Mouse (Mus musculus): Measurements from ENCODE around the gene Lcp1. TPM values are rescaled to one million over a fixed set of nuclear protein-coding genes. Genes with fewer than 3 reads are reported as not detected.
A peak's percentile ranks its signal among the peaks of the same experiment; 100 is the strongest.

The Lcp1 gene
- total RNA-seq, 1 experiment from 2014 or later = 842 TPM

DNA sequence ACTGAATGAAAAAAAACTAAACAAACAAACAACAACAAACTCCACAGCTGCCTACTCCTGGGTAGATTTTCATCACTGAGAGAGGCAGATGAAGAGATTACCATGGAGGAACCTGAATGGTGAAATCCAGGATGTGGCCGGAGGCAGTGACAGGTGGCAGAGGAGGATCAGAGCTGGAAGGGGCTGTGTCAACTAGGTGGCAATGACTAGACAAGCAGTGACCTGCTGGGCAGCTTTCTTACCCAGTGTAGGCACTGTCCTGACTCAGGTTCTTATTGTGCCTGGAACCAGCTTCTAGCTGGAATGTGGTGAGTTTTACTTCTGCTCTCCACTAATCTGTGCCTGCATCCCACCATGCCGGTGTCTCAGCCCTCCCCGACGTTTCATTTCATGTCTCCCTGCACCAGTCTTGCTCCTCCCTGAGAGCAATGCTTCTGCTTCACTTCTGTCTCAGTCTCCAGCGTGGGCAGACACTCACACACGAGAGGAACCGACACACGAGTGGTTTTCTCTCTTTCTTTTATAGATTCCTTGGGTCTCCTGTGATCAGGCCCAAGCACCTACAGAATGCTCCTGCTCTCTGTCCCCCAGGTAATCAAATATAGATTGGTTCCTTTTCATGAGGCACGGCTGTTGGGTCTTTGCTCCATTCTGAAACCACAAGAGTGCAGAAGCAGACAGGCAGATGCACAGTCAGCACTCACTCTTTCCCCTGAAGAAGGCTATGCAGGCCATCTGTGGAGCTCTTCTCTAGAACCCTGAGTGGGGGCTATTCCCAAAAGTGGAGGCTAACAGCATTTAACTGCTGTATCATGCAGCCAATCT lies 44.0 kb downstream of the Lcp1 start:
- ATAC-seq (replicated peaks; ENCODE audit: insufficient number of reproducible peaks, low FRiP score, low TSS enrichment, poor library complexity, severe bottlenecking) = no peak

DNA sequence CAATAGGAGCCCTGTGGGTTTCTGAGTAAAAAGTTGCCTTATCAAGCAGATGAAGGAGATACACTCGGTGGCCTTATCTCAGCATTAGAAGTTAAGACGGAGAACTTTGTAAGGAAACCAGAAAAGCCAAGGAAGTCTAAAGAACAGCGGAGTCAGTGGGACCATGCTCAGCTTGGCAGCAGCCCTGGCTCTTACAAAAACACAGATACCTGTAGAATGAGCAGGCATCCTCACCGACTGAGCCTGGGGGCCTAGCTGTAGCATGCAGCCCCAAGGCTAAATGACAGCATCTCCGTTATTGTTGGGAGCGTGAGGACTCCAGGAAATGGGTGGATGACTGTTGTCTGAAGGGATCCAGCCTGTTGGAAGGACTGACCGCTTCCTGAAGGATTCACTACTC lies 44.9 kb downstream of the Lcp1 start:
- ATAC-seq (replicated peaks; ENCODE audit: insufficient number of reproducible peaks, low FRiP score, low TSS enrichment, poor library complexity, severe bottlenecking) = no peak

DNA sequence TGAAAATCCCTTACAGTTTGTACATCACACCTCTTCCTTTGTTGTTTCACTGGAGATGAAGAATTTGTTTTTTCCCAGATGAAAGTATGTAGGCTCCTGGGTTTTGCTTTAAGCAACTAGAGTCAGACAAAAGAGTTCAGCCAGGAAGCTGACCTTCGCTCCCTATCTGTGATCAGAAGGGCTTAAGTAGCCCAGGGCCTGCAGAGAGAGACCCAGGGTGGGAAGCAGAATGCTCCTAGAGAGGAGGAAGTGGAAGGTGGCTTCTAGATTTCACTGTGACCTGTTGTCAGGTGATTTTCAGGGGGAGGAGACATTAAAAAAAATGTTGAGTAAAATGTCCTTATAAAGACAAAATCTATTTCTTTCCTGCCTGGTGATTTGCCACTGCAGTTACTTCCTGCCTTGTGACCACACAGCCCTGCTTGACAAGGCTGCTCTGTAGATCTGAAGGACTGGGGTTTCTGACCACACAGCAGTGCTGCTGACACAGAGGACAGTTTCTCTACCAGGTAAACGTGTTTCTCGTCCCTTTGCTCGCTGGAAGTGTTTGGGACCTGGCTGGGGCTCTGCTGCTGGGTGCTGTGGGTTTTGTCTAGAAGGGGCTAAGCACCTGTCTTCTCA lies 45.6 kb downstream of the Lcp1 start:
- peak; percentile 30 for ATAC-seq (replicated peaks; ENCODE audit: insufficient number of reproducible peaks, low FRiP score, low TSS enrichment, poor library complexity, severe bottlenecking)

DNA sequence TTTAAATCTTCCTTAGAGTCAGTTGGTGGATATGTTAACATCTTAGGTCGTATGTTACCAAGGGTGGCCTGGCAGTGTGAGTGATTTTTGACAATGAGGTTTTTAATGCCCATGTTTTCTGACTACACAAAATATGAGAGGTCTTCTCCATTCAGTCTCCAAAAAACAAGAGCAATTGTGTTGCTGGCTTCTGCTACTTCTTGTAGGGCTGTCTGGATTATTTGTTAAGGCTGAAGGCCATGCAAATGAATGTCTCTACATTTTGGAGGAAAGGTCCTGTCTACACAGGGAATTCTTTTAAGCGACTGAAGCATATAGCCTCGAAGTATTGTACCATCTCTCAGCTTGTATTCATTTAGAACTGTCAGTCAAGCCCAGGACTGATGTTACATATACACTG lies 46.5 kb downstream of the Lcp1 start:
- ATAC-seq (replicated peaks; ENCODE audit: insufficient number of reproducible peaks, low FRiP score, low TSS enrichment, poor library complexity, severe bottlenecking) = no peak

DNA sequence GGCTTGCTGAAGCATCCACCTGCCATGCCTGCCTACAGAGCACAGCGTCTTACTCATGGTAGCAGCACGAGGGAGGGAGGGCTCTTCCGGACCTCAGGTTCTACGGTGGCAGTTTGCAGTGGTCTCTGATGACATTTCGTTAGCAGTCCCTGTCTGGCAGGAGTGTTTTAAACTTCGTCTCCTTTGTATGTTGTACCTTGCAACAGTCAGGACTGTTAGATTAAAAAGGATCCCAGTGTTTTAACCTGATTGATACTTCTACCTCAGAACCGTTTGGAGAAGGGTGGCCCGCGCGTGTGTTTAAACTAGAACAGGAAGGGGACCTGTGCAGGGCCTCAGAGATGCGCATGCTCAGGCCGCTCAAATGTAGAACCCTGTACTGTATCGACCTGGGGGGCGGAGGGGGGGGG lies 47.5 kb downstream of the Lcp1 start:
- no peak for ATAC-seq (replicated peaks; ENCODE audit: insufficient number of reproducible peaks, low FRiP score, low TSS enrichment, poor library complexity, severe bottlenecking)

DNA sequence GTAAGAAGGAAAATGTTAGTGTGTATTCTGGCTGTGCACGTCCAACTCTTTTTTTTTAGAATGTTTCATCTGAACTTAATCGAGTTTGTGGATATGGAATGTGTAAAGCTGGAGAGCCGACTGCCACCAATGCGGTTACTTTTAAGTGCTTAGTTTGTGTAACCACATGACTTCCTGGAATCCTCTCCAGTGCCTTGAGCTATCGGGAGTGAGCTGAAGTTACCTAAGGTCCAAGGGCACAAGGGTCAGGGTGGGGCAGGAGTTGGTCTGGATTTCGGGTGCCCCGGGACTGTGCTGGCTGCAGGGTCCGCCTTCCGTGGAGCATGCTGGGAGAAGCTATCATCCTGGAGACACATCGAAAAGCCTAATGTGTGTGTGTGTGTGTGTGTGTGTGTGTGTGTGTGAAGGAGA lies 47.9 kb downstream of the Lcp1 start:
- ATAC-seq (replicated peaks; ENCODE audit: insufficient number of reproducible peaks, low FRiP score, low TSS enrichment, poor library complexity, severe bottlenecking) = peak; percentile 18; the same call in 1 of the 2 replicates

DNA sequence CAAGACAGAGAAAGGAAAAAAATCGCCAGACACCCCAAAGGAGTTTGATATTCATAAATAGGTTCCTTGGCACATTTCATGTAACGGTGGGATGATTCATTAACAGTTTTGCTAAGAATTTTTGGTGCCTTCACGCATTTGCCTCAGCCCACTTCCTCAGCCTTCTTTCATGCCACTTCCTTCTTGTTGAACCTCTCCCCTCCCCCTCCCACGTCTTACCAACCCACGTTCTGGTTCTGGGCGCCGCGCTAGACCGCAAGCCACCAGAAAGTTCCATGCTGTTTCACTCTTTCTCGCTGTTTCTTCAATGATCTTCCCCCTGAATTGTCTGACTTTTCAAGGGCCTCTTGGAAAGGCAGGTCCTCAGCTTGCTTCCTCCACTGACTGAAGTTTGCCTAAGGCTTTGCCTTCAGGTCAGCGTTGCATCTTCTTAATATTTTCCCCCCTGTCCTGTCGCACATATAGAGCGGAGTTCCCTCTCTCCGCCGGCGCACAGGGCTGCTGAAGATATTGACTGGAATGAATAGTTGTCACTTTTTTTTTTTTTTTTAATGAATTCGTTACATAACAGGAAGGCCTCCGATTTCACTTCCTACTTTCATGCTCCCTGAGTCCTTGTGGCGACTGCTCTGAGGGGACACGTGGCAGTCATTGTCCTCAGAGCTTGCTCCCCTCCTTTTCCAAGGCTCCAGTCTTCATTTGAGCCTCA lies 48.5 kb downstream of the Lcp1 start:
- ATAC-seq (replicated peaks; ENCODE audit: insufficient number of reproducible peaks, low FRiP score, low TSS enrichment, poor library complexity, severe bottlenecking) = peak; percentile 32

DNA sequence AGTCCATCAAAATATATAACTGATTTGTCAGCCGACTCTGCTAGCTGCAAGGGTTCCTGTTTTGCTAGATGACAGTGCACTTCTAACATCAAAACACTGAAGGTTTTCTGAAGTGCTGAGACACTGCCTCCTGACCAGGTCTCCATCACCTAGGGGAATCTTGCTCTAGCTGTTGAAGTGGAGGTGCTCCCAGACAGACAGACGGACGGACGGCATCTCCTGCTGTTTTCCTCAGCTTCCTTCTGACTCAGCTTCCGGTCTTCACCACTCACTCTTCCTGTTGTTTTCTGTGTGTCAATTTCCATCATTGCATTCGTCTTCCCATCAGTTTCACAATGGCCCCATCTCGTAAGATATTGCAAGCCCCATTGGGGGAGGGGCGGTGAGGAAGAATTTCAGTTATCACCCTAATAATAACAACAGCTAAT lies 49.7 kb downstream of the Lcp1 start:
- ATAC-seq (replicated peaks; ENCODE audit: insufficient number of reproducible peaks, low FRiP score, low TSS enrichment, poor library complexity, severe bottlenecking) = peak; percentile 13; the same call in 1 of the 2 replicates

DNA sequence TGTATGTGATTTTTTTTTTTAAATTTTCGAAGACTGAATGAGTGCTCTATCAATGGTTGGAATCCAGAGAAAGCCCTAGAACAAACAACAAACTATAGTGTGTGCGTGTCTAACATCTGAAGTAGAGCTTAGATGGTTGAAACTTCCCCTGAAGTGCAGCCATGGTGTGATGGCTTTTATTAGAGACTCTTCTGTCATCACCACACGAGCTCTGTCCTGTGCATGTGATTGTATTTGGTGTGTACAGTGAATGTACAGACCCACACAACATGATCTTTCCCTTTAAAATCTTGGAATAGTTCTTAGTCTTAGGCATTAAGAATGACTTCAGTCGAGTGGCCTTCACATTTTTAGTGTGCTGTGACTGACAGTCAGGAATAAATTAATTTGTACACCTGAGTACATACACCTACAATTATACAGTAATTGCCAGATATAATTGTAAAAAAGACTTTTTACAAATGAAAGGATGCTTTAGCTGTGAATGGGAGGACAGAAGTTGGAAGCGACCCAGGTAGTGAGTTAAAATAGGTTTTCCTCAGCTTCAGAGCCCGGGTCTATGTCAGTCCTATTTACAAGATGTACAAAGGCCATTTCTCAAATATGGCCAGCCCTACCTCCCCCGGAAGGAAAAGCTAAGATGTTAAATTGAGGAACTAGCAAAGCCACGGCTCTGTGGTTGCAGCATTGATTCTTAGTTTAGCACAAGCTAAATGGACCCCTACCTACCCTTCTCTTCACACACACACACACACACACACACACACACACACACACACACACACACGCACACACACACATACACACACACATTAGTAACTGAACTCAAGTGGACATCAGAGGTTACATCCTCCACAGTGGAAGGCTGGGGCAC lies 50.4 kb downstream of the Lcp1 start:
- 0 out of 2 replicates have a peak, but pooled peaks have one; percentile 19 for ATAC-seq (replicated peaks; ENCODE audit: insufficient number of reproducible peaks, low FRiP score, low TSS enrichment, poor library complexity, severe bottlenecking)

DNA sequence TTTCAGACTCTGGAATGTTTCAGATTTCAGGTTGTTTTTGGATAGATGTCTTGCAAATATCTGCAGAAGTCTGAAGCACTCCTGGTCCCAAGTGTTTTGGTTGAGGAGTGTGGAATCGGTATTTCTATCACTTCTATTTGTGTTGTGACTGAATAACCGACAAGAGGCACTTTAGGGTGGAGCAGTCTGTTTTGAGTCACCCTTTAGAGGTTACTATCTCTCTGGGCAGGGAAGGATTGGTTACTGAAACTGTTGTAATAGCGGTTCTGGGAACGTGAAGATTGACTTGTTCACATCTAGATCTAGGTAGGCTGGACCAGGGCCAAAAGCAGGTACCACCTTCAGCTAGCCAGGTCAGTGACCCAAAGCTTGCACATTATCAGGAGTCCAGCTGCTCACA lies 51.5 kb downstream of the Lcp1 start:
- ATAC-seq (replicated peaks; ENCODE audit: insufficient number of reproducible peaks, low FRiP score, low TSS enrichment, poor library complexity, severe bottlenecking) = no peak

DNA sequence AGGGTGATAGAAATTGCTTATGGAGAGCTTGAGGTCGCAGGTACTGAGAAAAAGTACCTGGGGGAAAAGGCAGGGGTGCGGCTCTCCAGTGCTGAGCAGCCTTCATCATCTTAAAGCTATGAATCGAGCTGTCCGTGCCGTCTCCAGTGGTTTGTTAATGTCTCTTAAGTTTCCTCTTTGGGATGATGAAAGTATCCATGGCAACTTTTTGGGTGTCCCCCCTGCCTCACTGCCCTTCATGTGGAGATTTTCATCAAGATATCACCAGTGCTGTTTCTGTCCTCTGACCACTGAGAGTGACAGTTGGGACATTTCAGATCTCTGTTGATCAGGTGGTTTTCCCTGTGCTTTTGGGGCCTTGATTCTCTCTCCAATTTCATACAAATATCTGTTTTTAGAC lies 51.9 kb downstream of the Lcp1 start:
- no peak for ATAC-seq (replicated peaks; ENCODE audit: insufficient number of reproducible peaks, low FRiP score, low TSS enrichment, poor library complexity, severe bottlenecking)

DNA sequence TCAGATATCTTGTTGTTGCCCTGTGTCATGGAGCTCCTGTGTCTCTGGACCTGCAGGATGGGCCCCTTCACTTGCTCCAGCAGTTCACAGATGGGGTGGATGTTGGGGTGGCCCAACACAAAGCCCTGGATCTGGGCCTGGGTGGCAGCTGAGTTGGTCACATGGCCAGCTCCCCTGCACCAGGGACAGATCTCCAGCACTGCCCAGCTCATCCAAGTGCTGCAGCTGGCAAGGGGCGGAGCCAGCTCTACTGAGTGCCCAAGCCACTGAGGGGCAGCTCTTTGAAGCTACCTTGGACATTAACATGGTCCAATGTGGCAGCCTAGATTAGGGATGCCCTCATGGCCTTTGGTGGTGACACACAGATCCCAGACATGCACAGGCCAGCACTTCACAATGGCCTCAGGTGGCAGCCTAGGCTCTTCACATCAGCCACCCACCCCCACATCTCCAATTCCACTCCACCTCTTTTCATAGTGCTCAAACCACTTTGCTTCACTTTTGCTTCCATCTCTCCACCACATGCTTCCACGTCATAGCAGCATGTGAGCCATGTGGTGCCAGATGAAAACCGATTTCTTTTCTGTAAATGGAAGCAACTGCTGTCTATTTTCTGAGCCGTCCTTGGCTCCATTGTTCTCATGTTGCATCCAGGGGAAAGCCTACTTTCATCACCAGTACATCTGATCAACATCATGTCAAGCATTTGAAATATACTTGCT lies 53.3 kb downstream of the Lcp1 start:
- no peak for ATAC-seq (replicated peaks; ENCODE audit: insufficient number of reproducible peaks, low FRiP score, low TSS enrichment, poor library complexity, severe bottlenecking)

DNA sequence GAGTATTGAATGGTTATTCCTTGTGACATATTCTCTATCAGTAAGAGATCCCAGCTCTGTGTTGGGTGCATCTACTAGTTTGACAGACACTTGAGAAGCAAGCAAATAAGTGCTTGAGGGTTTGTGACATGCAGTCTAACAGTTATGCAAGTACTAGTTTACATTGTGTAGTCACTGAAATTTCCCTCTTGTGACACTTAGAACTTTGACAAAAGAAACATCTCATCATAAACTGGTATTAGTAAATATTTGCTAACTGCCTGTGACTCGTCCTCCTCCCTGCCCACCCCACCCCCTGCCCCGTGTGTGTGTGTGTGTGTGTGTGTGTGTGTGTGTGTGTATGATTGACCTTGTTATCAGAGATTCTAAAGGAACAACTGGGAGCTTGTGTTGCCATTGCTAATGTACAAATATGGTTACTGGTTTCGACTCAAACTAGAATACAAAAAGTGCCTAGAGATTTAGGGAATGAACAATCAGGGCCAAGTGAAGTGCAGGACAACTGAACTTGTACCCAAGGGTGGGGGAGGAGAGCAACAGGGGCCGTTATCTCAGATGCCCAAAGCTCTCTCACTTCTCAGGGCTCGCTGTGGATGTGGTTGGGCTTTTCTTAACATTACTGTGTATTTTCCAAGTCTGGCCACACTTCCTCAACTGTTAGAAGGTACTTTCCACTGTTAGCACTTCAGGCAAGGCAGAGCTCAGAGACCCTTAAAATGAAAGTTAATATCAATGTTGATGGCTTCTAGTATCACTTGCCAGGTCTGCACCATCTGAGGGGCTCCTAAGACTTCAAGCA lies 55.1 kb downstream of the Lcp1 start:
- ATAC-seq (replicated peaks; ENCODE audit: insufficient number of reproducible peaks, low FRiP score, low TSS enrichment, poor library complexity, severe bottlenecking) = peak; percentile 34

DNA sequence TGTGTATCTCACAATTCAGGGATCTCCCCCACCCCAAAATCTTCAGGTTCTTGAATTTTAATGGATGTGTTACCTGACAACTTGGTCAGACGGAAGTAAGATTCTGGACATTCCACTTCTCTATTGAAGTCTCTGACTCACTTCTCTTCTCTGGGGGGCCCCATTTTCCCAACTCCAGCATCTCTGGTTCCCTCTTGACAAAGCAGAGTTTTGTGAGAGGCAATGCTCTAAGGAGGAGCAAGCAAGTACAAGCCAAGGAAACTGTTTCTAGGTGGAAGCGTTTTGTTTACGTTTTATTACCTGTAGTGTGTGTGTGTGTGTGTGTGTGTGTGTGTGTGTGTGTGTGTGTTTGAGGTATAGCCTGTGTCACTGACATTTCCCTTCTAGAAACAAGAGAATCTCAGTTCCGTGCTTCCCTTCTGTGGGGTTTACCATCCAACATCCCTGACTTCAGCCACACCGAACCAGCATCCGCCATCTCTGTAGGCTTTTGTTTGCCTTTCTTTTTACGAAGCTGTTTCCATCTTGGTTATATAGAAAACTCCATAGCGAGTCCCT lies 56.0 kb downstream of the Lcp1 start:
- no peak for ATAC-seq (replicated peaks; ENCODE audit: insufficient number of reproducible peaks, low FRiP score, low TSS enrichment, poor library complexity, severe bottlenecking)

DNA sequence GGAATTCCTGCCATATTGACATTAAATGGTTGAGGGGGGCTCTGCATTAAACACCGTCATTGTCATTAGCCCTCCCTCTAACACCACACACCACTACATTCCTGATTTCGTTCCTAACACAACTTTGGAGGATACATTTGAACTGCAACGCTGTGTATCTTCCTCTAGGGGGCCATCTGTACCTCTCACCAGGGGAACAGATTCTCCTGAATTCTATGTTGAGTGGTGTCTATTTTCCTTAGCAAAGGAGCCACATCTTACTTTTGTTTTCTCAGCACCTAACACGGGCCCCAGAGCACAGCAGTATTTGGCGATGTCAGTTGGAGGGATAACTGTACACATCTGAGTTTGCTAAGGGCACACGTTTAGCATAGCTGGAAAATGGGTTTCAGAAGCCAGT lies 57.6 kb downstream of the Lcp1 start:
- ATAC-seq (replicated peaks; ENCODE audit: insufficient number of reproducible peaks, low FRiP score, low TSS enrichment, poor library complexity, severe bottlenecking) = 0 out of 2 replicates have a peak, but pooled peaks have one; percentile 14

DNA sequence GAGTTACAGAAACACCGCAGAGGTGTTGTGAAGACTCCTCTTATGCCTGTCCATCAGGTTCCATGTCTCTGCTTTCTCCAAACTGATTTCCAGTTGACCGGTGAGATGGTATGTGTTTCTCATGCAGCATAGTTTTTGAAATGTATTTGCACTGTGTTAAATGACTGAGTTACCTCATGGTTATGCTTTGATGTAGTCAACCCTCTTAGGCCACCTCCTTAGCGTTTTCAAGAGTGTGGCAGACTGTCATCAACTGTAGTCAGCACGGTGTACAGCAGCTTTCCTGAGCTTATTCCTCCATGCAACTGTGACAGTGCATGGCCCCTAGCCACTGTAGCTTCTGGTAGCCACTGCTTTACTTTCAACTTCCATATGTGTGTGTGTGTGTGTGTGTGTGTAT lies 58.1 kb downstream of the Lcp1 start:
- ATAC-seq (replicated peaks; ENCODE audit: insufficient number of reproducible peaks, low FRiP score, low TSS enrichment, poor library complexity, severe bottlenecking) = no peak

DNA sequence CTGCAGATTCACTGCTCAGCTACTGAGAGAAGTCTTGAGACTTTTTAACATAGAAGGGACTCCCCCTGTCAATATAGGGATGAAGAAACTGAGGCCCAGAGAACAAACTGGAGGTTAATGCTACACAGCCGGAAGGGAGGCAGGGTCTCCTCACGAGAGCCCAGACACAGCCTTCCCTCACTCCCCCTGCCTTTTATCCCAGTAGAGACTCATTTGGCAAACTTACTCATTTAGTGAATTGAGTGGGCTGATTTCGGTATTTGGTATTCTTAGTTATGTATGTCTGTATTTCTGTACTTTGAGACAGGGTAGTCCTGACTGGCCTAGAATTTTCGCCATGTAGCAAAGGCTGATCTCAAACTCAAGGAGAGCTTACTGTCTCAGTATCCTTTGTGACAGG lies 59.8 kb downstream of the Lcp1 start:
- ATAC-seq (replicated peaks; ENCODE audit: insufficient number of reproducible peaks, low FRiP score, low TSS enrichment, poor library complexity, severe bottlenecking) = no peak
